Mouse (Mus musculus) neural tube, embryonic 11.5 days (tissue): ENCODE results near the gene Ccm2l. TPM values are rescaled to one million over a fixed set of nuclear protein-coding genes. Genes with fewer than 3 reads are reported as not detected.
A peak's percentile ranks its signal among the peaks of the same experiment; 100 is the strongest.

Source experiments
- ATAC-seq: fragments of 200-750 bp; cut with Nextera tagmentation; 2 replicates; pipeline ENCODE4 v1.8.0; 2017; ENCODE audit warnings: moderate number of reproducible peaks, mild to moderate bottlenecking, moderate TSS enrichment, moderate library complexity; ENCODE audit not compliant: insufficient read depth, low FRiP score, low TSS enrichment
- DNase-seq: peaks from one replicate; pipeline ENCODE4 v3.0.0-alpha.2; 2015; ENCODE audit warnings: low spot score
- H3K27ac ChIP-seq: fragments of 300-500 bp; sonication (generic); 2 replicates; pipeline ENCODE4 v1.5.1; 2014; ENCODE audit warnings: low read depth, mild to moderate bottlenecking, low read length
- H3K27me3 ChIP-seq: fragments of 300-500 bp; sonication (generic); 2 replicates; pipeline ENCODE4 v1.6.1; 2014; ENCODE audit warnings: mild to moderate bottlenecking, low read length, mixed read lengths; ENCODE audit not compliant: control insufficient read depth, insufficient read depth
- H3K36me3 ChIP-seq: fragments of 300-500 bp; sonication (generic); 2 replicates; pipeline ENCODE4 v1.6.1; 2014; ENCODE audit warnings: mild to moderate bottlenecking, low read length, moderate library complexity, mixed read lengths; ENCODE audit not compliant: control insufficient read depth, insufficient read depth
- H3K4me1 ChIP-seq: fragments of 300-500 bp; sonication (generic); 2 replicates; pipeline ENCODE4 v1.6.1; 2014; ENCODE audit warnings: low read length, mixed read lengths; ENCODE audit not compliant: control insufficient read depth, insufficient read depth
- H3K4me2 ChIP-seq: fragments of 300-500 bp; sonication (generic); 2 replicates; pipeline ENCODE4 v1.6.1; 2014; ENCODE audit warnings: low read depth, mild to moderate bottlenecking, moderate library complexity
- H3K4me3 ChIP-seq: fragments of 300-500 bp; sonication (generic); 2 replicates; pipeline ENCODE4 v1.5.1; 2014; ENCODE audit warnings: low read depth, low read length
- H3K9ac ChIP-seq: fragments of 300-500 bp; sonication (generic); 2 replicates; pipeline ENCODE4 v1.6.1; 2014; ENCODE audit warnings: mild to moderate bottlenecking, low read length
- H3K9me3 ChIP-seq: fragments of 300-500 bp; sonication (generic); 2 replicates; pipeline ENCODE4 v1.6.1; 2016; ENCODE audit warnings: low read length; ENCODE audit not compliant: control insufficient read depth
- WGBS: fragments of 180-500 bp; shearing (Covaris S2); extraction: QIAGEN DNeasy Blood & Tissue Kit; methylation state at CpG from one replicate; pipeline ENCODE4 v1.1.7; 2014; 5-methylcytosine and 5-hydroxymethylcytosine counted together
- polyA plus RNA-seq: library from polyadenylated mRNA; unstranded; fragments of >200 nt; fragmentation: Nextera tagmentation; extraction: Ambion mirVana; gene quantifications from 2 replicates; pipeline ENCODE4 v1.2.1, GENCODE M21; 2014

The Ccm2l gene
- polyA plus RNA-seq, 1 experiment from 2014 or later: 1.5 TPM

GRCm38 (mm10) chr2:153119488-153119887, 53.7 kb downstream of the Ccm2l start:
- DNase-seq (no peak), ATAC-seq (no peak)
- no peaks in the 10 kb centered on the region for H3K27me3 ChIP-seq
- no peaks in the 10 kb centered on the region for H3K36me3 ChIP-seq
- H3K4me3 ChIP-seq: no peak overlapping the region
- no peak overlapping the region for H3K9ac ChIP-seq
- H3K27ac ChIP-seq: no peak overlapping the region
- 90% methylated on average over 6 of the region's 6 CpGs for WGBS
- no peaks in the 10 kb centered on the region for H3K4me1 ChIP-seq
- no peak overlapping the region for H3K4me2 ChIP-seq
- H3K9me3 ChIP-seq: no peaks in the 10 kb centered on the region

DNA sequence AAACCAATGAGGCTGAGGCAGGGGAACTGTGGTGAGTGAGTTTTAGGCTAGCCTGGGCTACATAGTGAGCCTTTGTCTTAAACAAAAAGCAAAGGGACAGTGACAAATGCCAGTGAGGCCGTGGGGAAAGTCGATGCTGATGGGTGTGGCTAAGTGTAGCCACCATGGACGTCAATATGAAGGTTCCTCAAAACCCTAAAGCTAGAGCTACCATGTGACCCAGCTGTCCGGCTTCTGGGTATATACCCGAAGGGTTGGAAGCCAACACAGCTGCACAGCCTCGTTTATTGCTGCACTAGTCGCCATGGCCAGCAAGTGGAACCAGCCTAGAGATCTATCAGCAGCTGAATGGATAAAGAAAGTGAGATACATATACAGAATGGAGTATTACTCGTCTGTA, 54.4 kb downstream of the Ccm2l start:
- Histone ChIP-seq H3K9me3 (no peaks in the 10 kb centered on the region), H3K4me3 (no peak overlapping the region), H3K36me3 (no peaks in the 10 kb centered on the region), H3K27ac (no peak overlapping the region), H3K27me3 (no peaks in the 10 kb centered on the region), H3K9ac (no peak overlapping the region), H3K4me2 (no peak overlapping the region), H3K4me1 (no peaks in the 10 kb centered on the region)
- 74% methylated on average over 8 of the region's 8 CpGs for WGBS
- no peak for ATAC-seq
- DNase-seq: no peak

DNA sequence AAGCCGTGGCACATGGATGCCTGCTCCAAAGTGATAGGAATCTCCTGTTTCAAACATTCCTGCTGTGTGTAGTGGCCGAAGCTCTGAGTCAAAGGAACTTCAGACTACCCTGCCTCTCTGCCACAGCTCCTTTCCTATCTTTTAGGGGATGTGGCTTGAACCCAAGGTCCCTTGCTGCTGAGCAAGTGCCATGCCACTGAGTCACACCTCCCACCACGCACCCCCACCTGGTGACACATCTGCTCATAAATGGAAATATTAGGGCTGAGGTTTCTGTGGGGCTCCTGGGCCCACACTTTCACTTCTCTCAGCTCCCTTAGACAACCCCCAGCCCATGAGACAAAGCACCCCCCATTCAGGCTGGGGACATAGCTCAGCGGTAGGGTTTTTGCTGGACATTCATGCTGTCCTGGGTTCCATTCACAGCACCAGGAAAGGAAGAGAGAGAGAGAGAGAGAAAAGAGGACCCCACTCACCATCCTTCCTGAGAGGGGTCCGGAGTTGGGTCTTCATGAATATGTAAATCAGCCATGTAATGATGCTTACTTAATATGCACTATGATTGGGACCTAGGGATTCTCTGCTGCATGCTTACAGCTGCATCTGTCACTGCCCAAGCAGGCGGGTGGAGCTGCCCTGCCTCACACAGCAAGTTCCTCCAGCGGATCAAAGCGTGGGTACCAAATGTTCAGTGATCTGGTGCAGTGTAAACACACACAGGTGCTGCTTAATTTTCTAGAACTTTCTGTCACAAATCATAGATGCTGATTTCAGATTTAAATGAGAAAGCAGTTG, 56.3 kb downstream of the Ccm2l start:
- WGBS: 73% methylated on average over 8 of the region's 8 CpGs
- DNase-seq (no peak), ATAC-seq (no peak)
- Histone ChIP-seq H3K4me1 (no peaks in the 10 kb centered on the region), H3K9me3 (no peaks in the 10 kb centered on the region), H3K27ac (no peak overlapping the region), H3K36me3 (no peaks in the 10 kb centered on the region), H3K9ac (no peak overlapping the region), H3K4me2 (no peak overlapping the region), H3K27me3 (no peaks in the 10 kb centered on the region), H3K4me3 (no peak overlapping the region)

DNA sequence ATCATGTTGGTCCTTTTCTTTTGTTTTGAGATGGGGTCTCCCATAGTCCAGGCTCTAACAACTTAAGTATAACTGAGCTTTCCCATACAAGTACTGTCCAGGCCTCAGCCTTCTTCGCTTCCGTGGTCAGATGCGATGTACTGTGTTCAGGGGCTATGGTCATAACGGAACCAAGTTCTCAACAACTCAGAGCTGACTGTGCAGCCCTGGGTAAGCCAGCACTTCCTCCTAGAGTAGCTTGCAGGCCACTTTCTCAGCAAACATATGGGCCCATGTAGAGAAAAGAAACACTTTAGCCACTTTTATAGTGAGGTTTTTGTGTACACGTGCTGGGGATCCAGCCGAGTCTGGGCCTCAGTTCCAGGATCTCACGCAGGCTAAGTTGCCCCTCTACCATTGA, 56.9 kb downstream of the Ccm2l start:
- Histone ChIP-seq H3K4me2 (no peak overlapping the region), H3K27ac (no peak overlapping the region), H3K9me3 (no peaks in the 10 kb centered on the region), H3K9ac (no peak overlapping the region), H3K4me3 (no peak overlapping the region), H3K27me3 (no peaks in the 10 kb centered on the region), H3K4me1 (no peaks in the 10 kb centered on the region), H3K36me3 (no peaks in the 10 kb centered on the region)
- ATAC-seq: no peak
- WGBS: 84% methylated on average over 7 of the region's 7 CpGs
- no peak for DNase-seq

DNA sequence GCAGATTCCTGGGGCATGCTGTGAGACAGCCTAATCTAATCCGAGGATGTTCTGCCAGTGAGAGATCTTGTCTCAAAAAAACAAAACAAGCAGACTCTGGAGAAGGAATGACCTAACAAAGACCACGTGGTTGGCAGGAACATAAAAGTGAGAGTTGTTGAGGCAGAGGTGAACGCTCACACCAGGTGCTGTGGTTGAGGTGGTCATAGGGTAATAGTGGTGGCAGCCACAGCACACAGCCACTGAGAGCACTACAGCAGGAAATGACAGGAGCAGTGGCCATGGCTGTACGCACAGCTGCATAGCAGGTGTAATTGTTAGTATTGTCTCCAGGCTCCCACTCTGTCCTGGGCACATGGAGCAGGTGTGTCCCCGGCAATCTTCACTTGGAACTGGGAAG, 60.1 kb downstream of the Ccm2l start:
- H3K27me3 ChIP-seq: no peaks in the 10 kb centered on the region
- H3K4me3 ChIP-seq: no peak overlapping the region
- no peak overlapping the region for H3K27ac ChIP-seq
- H3K9me3 ChIP-seq: no peaks in the 10 kb centered on the region
- no peaks in the 10 kb centered on the region for H3K36me3 ChIP-seq
- H3K9ac ChIP-seq: no peak overlapping the region
- DNase-seq: no peak
- no peaks in the 10 kb centered on the region for H3K4me1 ChIP-seq
- H3K4me2 ChIP-seq: no peak overlapping the region
- ATAC-seq: no peak
- WGBS: 56% methylated on average over 5 of the region's 5 CpGs

- Histone ChIP-seq H3K9ac (no peak overlapping the region), H3K27me3 (no peaks in the 10 kb centered on the region), H3K4me3 (no peak overlapping the region), H3K4me2 (no peak overlapping the region), H3K4me1 (no peaks in the 10 kb centered on the region), H3K27ac (no peak overlapping the region), H3K36me3 (no peaks in the 10 kb centered on the region), H3K9me3 (no peaks in the 10 kb centered on the region)
- ATAC-seq: no peak
- 28% methylated on average over 6 of the region's 6 CpGs for WGBS
- DNase-seq: peak; percentile 28
These were observed 65.3 kb downstream of the Ccm2l start for GRCm38 (mm10) chr2:153131019-153131418.

Other genes starting within 250 kb of the Ccm2l start
- gene Bcl2l1, start 234.2 kb upstream of the Ccm2l start, polyA plus RNA-seq: 125 and 132 TPM in 2 replicates
- 141 and 147 TPM in 2 replicates for gene Tpx2, start 218.0 kb upstream of the Ccm2l start, polyA plus RNA-seq
- not detected in 2 replicates for gene Mylk2, start 154.6 kb upstream of the Ccm2l start, polyA plus RNA-seq
- 0.46 and 1.2 TPM in 2 replicates for gene Foxs1, start 132.7 kb upstream of the Ccm2l start, polyA plus RNA-seq
- 1.4 TPM in 2 replicates for gene Dusp15, start 114.3 kb upstream of the Ccm2l start, polyA plus RNA-seq
- 1.6 and 1.7 TPM in 2 replicates for gene Ttll9, start 103.5 kb upstream of the Ccm2l start, polyA plus RNA-seq
- 84.9 and 102 TPM in 2 replicates for gene Pdrg1, start 50.5 kb upstream of the Ccm2l start, polyA plus RNA-seq
- gene Xkr7, start 34.1 kb upstream of the Ccm2l start, polyA plus RNA-seq: 0.59 and 0.99 TPM in 2 replicates
- gene Hck, start 42.5 kb downstream of the Ccm2l start, polyA plus RNA-seq: 1.8 and 2.0 TPM in 2 replicates
- 81.1 and 83.3 TPM in 2 replicates for gene Tm9sf4, start 95.3 kb downstream of the Ccm2l start, polyA plus RNA-seq
- 6.0 and 7.6 TPM in 2 replicates for gene Tspyl3, start 159.5 kb downstream of the Ccm2l start, polyA plus RNA-seq
- 33.1 and 34.0 TPM in 2 replicates for gene Plagl2, start 175.5 kb downstream of the Ccm2l start, polyA plus RNA-seq
- 5.4 and 6.3 TPM in 2 replicates for gene Pofut1, start 175.6 kb downstream of the Ccm2l start, polyA plus RNA-seq
- 7.7 and 8.6 TPM in 2 replicates for gene Kif3b, start 225.5 kb downstream of the Ccm2l start, polyA plus RNA-seq